Mouse (Mus musculus): ENCODE data around the gene Gm20878.
"Not testable (repeated sequence)": the region's sequence is repeated elsewhere in the genome, so short reads cannot be mapped to it uniquely, and the experiment has no call there.

DNA sequence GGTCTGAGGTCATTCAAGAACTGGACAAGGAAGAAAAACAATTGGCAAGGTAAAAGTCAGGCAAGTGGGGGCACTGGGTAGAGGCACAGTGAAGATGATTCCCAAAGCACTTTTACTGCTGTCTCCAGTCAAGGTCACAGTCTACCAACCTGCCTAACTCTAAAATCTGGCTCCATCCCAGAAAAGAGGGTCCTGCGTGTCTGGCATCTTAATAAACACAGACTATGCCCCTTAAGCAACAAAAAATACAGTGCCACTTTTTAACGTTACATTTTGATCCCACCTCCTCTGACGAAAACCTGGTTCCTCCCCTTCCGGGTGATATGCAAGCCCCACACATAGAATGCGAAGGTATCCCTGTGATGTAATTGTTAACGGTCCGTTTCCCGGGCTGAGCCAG, at the start of gene Gm20878:
- not testable (repeated sequence) for TF ChIP-seq CTCF (IDR thresholded peaks at IDR 0.05 in 2 of 3, conservative IDR thresholded peaks at IDR 0.05 in 1 of 3; ENCODE audit: control insufficient read depth in 1 of 3, insufficient read depth in 1 of 3, low read depth in 2 of 3, low read length in 3 of 3, poor library complexity in 1 of 3, severe bottlenecking in 1 of 3); EP300 (IDR thresholded peaks at IDR 0.05; ENCODE audit: low read depth in 1 of 2, low read length in 2 of 2)

All from MEL (cell line).